Mouse (Mus musculus): ENCODE results near the gene Gabbr2.

- no peak for TF ChIP-seq CTCF (IDR thresholded peaks at IDR 0.05; ENCODE audit: borderline replicate concordance, extremely low read depth, insufficient read depth, insufficient read length)
- TF ChIP-seq POLR2A (IDR thresholded peaks at IDR 0.05; ENCODE audit: borderline replicate concordance, extremely low read depth, insufficient read depth, insufficient read length, poor library complexity, severe bottlenecking): no peak
Measured at GRCm38 (mm10) chr4:46696467-46696866, 295.2 kb downstream of the Gabbr2 start.
